Mouse (Mus musculus) cortical plate, adult 2 months (tissue): ENCODE measurements around the gene Ophn1. TPM values are rescaled to one million over a fixed set of nuclear protein-coding genes. Genes with fewer than 3 reads are reported as not detected.

Experiments
- H3K27ac ChIP-seq: fragments of 200-500 bp; 2 replicates; pipeline ENCODE4 v1.5.1; 2012; ENCODE audit warnings: low read length, control low read depth, inconsistent platforms; ENCODE audit not compliant: insufficient read depth
- H3K4me1 ChIP-seq: fragments of 200-500 bp; 2 replicates; pipeline ENCODE4 v1.6.1; 2011; ENCODE audit warnings: low read length; ENCODE audit not compliant: control insufficient read depth, insufficient read depth
- H3K4me3 ChIP-seq: fragments of 200-500 bp; 2 replicates; pipeline ENCODE4 v1.5.1; 2011; ENCODE audit warnings: mild to moderate bottlenecking, low read length, control low read depth; ENCODE audit not compliant: insufficient read depth
- CTCF ChIP-seq: fragments of 200-500 bp; IDR thresholded peaks from 2 replicates; pipeline ENCODE4 v1.5.1; 2011; ENCODE audit warnings: mild to moderate bottlenecking, control low read depth, low read length; ENCODE audit not compliant: insufficient read depth; ENCODE audit errors: extremely low read depth
- POLR2A ChIP-seq: fragments of 200-500 bp; IDR thresholded peaks from 2 replicates; pipeline ENCODE4 v1.6.1; 2011; ENCODE audit warnings: mild to moderate bottlenecking, low read length, control low read depth; ENCODE audit not compliant: insufficient read depth; ENCODE audit errors: extremely low read depth
- polyA plus RNA-seq: library from polyadenylated mRNA; depleted of rRNA; stranded (reverse); fragments of >200 nt; gene quantifications from 2 replicates; pipeline ENCODE4 v1.2.3, GENCODE M21; 2012; rRNA removed

Gene Ophn1
- polyA plus RNA-seq: 28.3 and 31.4 TPM in 2 replicates

- Histone ChIP-seq H3K4me1 (no peaks in the 10 kb centered on the region; the same call in 1 of the 2 replicates), H3K4me3 (peak within 1 kb of the TSS; percentile 85), H3K27ac (peak within 1 kb of the TSS; percentile 57)
- no peak for TF ChIP-seq CTCF
- peak; percentile 62 for TF ChIP-seq POLR2A
Measured at GRCm38 (mm10) chrX:98890406-98891116, at the start of gene Ophn1. Gene Ophn1, minus strand, starts transcription at chrX:98891025.

GRCm38 (mm10) chrX:98937555-98938294, 46.9 kb upstream of the Ophn1 start:
- H3K27ac ChIP-seq: peak overlapping the region; percentile 80
- TF ChIP-seq CTCF (peak; percentile 38), POLR2A (0 out of 2 replicates have a peak, but pooled peaks have one; percentile 3)
- H3K4me3 ChIP-seq: peak overlapping the region; percentile 67
- no peaks in the 10 kb centered on the region; the same call in 1 of the 2 replicates for H3K4me1 ChIP-seq

- Histone ChIP-seq H3K4me3 (peak overlapping the region; percentile 67), H3K4me1 (no peaks in the 10 kb centered on the region; the same call in 1 of the 2 replicates), H3K27ac (peak overlapping the region; percentile 80)
- TF ChIP-seq POLR2A: peak; percentile 62
- no peak for TF ChIP-seq CTCF
Measured at GRCm38 (mm10) chrX:98936707-98937554, 46.1 kb upstream of the Ophn1 start.

- Histone ChIP-seq H3K27ac (peak within 1 kb of the TSS; percentile 26; the same call in 1 of the 2 replicates), H3K4me3 (peak within 1 kb of the TSS; percentile 39), H3K4me1 (no peaks in the 10 kb centered on the region; the same call in 1 of the 2 replicates)
- TF ChIP-seq CTCF (no peak), POLR2A (no peak)
Measured at GRCm38 (mm10) chrX:98936101-98936500, 45.3 kb upstream of the Ophn1 start, which contains the start of gene Yipf6. Gene Yipf6, plus strand, starts transcription at chrX:98936316.

GRCm38 (mm10) chrX:98919423-98919822, 28.6 kb upstream of the Ophn1 start:
- Histone ChIP-seq H3K4me1 (no peaks in the 10 kb centered on the region), H3K27ac (no peak overlapping the region), H3K4me3 (no peak overlapping the region)
- TF ChIP-seq POLR2A: no peak
- peak; percentile 49; the same call in 1 of the 2 replicates for TF ChIP-seq CTCF

- no peak for TF ChIP-seq POLR2A
- TF ChIP-seq CTCF: no peak
- Histone ChIP-seq H3K27ac (no peak overlapping the region), H3K4me1 (no peaks in the 10 kb centered on the region), H3K4me3 (no peak overlapping the region)
Measured at GRCm38 (mm10) chrX:98908910-98909309, 18.1 kb upstream of the Ophn1 start.

- Histone ChIP-seq H3K4me3 (no peak overlapping the region), H3K4me1 (no peaks in the 10 kb centered on the region), H3K27ac (no peak overlapping the region)
- TF ChIP-seq POLR2A (no peak), CTCF (no peak)
Measured at GRCm38 (mm10) chrX:98904226-98904625, 13.4 kb upstream of the Ophn1 start.

GRCm38 (mm10) chrX:98898307-98898706, 7.5 kb upstream of the Ophn1 start:
- Histone ChIP-seq H3K4me1 (no peaks in the 10 kb centered on the region), H3K27ac (no peak overlapping the region), H3K4me3 (no peak overlapping the region)
- TF ChIP-seq CTCF (no peak), POLR2A (no peak)

- Histone ChIP-seq H3K4me3 (peak overlapping the region; percentile 85), H3K4me1 (no peaks in the 10 kb centered on the region; the same call in 1 of the 2 replicates), H3K27ac (peak overlapping the region; percentile 57)
- no peak for TF ChIP-seq CTCF
Measured at GRCm38 (mm10) chrX:98890072-98890405, 786 bp downstream of the Ophn1 start.
